Mouse (Mus musculus): ENCODE data around the gene Kmt2a.

Gene Kmt2a

DNA sequence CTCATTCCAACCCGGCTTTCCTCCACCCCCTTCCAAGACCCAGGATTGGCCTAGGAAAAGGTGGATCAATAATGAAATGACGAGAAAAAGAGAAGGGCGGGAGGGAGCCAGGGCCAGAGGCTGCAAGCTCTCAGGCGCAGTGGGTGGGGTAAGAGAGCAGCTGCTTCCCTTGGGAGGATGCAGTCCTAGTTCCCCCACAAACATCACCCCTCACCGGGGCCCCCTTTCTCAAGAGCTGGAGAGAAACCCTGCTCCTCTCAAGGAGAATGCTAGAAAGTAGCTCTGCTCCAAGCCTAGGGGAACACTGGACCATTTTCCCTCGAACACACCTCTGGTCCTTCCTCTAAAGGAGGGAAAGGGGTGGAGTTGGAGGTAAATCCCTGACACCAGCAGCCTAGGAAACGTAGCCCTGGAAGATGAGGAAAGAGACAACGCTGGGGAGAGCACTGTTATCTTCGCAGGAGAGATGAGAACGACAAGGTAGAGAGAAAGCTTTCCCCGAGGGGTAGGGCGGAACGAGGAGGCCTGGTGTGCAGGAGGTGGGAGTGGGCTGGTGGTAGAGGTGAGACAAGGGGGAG lies 1.3 kb downstream of the Kmt2a start:
- DNase-seq (ENCODE audit: low spot score): no peak

- DNase-seq (ENCODE audit: low spot score): no peak
Observed at GRCm38 (mm10) chr9:44878776-44879500, 2.2 kb downstream of the Kmt2a start.

GRCm38 (mm10) chr9:44877686-44878085 lies 3.4 kb downstream of the Kmt2a start:
- no peak for DNase-seq (ENCODE audit: low spot score)

GRCm38 (mm10) chr9:44875476-44875875 lies 5.6 kb downstream of the Kmt2a start:
- DNase-seq (ENCODE audit: low spot score): peak; percentile 21

- DNase-seq (ENCODE audit: low spot score): no peak
Observed at GRCm38 (mm10) chr9:44874198-44874597, 6.9 kb downstream of the Kmt2a start.

DNA sequence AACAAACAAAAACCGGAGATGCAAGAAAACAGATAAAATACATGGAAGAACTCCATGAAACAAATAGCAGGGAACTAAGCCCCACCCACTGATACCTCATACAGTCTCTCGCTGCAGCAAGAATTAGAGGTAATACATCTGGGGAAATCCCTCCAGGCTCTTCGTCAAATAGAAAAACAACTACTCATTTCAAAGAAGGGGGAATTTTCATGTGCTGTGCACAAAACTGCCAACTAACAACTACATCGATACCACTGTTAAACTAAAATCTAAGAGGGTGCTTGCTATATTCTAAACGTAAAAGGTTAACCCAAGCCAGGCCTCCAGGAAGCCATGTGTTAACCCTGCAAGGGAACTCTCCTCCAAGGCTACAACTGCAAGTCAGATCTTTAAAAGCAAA lies 7.4 kb downstream of the Kmt2a start:
- DNase-seq (ENCODE audit: low spot score): no peak

DNA sequence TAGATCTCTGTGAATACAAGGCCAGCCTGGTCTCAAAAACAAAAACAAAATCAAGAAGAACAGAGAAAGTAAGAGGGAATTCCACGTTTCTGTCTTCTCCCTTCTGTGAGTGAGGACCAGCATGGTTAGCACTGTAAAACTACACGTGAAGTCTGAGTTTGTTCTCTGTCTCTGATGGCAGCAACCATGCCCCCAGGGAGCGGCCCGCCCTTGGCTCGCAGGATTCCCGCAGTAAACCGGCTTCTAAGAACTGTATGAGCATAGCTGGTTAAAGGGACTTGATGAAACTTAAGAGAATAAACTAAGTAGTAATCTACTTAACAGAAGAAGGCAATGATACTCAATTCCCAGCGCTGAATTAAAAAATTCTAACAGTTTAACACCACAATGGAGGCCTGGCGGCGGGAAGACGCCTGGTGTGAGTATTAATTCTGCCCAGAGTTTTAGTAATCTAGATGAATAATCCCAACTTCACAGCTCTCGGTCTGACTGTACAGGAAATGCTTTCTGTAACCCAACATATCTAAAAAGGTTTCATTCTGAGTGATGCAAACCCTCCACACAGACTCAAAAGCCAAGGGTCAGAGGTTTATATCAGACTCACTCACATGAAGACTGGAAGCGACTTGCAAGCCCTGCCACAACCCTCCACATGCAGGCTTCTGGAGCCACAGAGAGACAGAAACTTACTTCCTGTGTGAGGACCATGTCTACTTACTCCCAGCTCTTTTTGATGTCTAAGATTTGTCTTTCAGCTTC lies 12.6 kb downstream of the Kmt2a start:
- no peak for DNase-seq (ENCODE audit: low spot score)

DNA sequence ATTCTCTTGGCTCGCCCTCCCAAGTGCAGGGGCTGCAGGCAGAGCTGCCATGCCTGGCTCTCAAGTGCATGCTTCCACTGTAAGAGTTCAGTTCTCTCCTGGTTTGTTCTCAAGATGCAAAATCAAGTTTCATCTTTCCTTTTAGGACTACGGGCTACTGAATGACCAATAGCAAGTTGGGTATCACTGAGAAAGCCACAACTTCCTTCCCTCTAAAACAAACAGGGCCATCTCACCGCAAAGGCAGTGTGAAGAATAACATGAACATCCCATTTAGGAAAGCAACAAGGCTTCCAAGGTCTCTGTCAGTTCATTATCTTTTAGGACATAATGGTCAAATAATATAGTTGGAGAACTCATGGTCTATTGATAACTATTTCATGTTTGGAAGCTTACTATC lies 13.4 kb downstream of the Kmt2a start:
- DNase-seq (ENCODE audit: low spot score): no peak

GRCm38 (mm10) chr9:44866501-44867240 lies 14.4 kb downstream of the Kmt2a start:
- peak; percentile 48 for DNase-seq (ENCODE audit: low spot score)

- no peak for DNase-seq (ENCODE audit: low spot score)
Observed at GRCm38 (mm10) chr9:44861121-44861520, 20.0 kb downstream of the Kmt2a start.

DNA sequence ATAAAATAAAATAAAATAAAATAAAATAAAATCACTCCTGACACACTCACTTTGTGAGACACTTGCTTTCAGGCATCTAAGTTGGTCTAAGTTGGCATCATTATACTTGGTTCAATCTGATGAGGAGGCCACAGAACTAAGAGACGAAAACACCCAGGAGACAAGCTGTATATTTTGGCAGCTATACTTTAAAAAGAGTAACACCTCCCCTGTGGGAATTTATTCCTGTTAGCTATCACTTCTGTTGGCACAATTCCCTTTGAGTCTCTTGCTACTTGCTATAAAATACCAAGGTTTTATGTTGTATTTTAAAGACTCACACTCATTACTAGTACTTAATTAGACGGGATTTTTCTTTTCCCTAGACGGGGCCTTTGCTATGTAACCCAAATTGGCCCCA lies 22.4 kb downstream of the Kmt2a start:
- DNase-seq (ENCODE audit: low spot score): no peak

DNA sequence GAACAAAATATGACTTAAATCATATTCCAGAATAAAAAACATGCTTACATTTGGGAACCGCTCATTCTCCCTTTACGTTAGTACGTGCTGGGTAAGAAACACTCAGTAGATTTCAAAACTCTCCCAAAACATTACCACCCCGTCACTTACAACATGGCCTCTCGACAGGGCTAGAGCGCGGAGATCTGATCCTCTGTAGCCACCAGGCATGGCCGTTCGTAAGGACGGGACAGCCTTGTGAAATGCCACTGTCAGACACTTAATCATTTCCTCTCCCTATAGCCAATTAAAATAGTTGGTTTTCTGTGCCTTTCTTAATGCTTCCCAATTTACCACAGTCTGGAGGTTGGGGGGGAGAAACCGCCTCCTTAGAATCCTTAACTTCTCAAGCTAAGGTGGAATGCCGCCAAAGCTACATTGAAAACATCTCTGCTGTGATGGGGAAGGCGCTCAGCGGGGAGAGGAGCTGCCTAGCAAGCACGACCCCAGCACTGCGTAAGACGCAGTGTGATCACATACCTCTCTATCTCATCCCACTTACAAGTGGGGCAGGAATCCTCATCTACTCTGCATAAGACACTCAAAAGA lies 23.6 kb downstream of the Kmt2a start:
- DNase-seq (ENCODE audit: low spot score): no peak

- DNase-seq (ENCODE audit: low spot score): no peak
Observed at GRCm38 (mm10) chr9:44855153-44855552, 25.9 kb downstream of the Kmt2a start.

DNA sequence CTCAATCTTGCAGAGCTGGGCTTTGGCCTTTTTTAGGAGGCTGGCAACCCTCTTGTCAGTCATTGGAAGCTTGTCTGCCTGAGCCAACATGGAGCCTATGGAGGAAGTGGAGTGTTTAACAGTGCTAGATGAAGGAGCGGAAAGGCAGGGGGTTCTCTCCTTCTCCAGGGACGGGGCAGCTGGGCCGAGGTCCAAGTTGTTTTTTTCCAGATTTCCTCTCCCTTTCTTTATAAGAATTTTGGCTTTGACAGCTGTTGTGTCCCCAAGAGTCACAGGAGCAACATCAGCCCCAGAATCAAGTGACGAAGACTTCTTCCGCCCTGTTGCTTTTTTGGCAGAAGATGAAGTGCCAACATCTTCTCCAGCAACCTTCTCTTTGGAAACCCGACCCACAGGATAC lies 33.6 kb downstream of the Kmt2a start:
- no peak for DNase-seq (ENCODE audit: low spot score)

- DNase-seq (ENCODE audit: low spot score): no peak
Observed at GRCm38 (mm10) chr9:44841241-44841640, 39.9 kb downstream of the Kmt2a start.

DNA sequence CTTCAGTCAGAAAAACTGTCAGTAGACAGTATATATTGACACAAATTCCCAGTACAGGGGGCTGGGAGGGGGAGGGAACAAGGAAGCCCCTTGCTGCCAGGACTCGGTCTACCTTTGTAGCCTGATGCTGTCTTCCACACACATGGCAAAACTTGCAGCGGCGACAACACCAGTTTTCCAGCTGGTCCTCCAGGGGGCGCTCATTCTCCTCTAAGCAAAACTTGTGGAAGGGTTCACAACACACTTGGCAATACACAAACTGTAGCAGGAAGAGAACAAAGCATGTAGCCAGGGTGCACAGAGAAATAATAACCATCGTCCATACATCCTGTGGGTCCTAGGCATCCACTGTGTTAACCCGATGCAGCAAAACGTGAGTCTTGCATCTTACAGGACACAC lies 44.7 kb downstream of the Kmt2a start:
- peak; percentile 26 for DNase-seq (ENCODE audit: low spot score)

GRCm38 (mm10) chr9:44832356-44832755 lies 48.7 kb downstream of the Kmt2a start:
- DNase-seq (ENCODE audit: low spot score): no peak

DNA sequence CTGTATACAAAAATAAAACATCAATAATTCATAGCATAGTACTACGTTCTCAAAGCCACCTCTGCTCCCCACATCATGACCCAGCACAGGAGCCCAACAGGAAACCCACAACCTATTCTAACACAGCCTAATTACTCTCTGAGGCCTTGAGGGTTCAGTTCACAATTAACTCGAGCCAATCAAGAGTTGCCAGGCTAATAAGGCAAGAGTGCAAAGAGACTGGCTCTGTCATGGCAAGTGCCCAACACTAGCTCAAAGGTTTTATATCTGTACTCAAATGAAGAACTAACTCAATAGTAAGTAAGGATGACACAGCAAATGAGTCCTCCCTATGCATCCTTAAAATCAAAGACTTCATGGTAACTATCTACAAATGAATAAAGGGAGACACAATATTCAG lies 50.6 kb downstream of the Kmt2a start:
- DNase-seq (ENCODE audit: low spot score): no peak

DNA sequence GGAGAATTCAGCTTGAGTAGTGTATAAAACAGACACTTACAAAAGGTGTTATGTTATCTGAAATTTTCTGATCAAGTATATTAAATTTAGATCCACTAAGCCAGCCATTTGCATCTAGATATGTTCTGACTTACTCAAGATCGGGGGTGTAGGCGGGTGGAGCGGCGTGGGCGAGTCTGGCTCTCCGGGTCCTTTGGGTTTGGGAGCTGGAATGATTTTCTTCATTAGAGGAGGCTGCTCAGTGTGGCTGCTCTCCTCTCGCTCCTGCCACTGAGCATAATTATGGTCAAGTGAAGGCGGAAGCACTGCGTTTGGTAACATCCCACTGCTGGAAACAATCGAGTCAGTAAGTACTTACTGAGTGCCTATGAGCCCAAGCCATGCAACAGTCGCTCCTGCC lies 52.2 kb downstream of the Kmt2a start:
- no peak for DNase-seq (ENCODE audit: low spot score)

DNA sequence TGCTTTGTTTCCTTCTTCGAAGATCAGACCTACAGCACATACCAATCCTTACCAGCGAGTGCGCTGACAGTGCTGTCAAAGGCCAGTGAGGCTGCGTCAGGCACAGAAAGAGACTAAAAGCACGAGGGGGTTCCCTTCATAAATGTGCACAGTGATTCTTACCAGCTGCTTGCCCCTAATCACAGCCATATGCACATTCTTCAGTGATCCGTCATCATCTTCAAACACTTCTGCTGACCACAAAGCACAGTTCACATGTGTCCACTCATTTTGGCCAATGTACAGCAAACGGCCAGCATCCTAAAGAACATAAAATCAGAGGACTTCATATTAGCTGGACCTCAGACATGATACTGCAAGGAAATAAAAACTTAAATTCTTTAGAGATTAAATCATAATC lies 54.4 kb downstream of the Kmt2a start:
- DNase-seq (ENCODE audit: low spot score): no peak

DNA sequence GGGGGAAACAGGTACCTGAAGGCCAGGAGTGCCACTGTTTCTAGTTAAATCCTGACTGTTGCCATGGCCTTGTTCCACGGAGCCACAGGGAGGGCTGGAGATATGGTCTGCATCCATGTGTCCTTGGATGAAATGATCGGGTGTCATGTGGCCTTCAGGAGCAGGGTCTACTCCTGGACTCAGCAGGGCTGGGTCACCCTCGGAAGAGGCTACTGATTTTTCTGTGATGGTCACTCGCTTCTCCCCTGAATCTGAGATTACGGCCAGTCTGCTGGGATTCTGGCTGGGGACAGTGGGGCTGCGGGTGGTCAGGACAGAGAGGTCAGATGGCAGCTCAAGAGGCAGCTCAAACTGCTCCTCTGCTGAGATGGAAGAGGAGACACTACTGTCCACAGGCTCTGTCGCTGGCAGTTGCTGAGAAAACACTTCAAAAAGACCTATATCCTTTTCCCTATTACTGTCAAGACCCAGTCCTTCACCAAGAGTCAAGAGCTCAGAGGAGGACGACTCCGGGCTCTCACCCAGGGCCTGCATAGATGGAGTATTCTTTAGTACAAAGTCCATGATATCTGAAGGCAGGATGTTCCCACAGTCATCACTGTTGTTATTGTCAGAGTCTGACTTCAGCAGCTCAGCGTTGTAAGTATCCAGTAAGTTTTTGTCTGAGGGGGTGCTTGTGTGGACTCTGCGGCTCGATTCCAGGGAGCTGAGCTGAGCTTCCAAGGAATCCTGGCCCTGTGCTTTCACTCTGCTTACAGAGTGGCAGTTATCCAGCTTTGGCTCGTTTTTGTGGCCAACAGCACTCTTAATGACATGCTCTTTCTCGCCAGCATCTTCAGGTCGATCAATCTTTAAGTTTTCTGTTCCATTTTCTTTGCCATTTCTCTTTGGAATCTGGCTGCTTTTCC lies 60.9 kb downstream of the Kmt2a start:
- DNase-seq (ENCODE audit: low spot score): no peak

Data from ovary, adult 18-20 months (tissue).